Mouse (Mus musculus) thymus, adult 2 months (tissue): Measurements from ENCODE around the gene Lhfpl2. TPM values are rescaled to one million over a fixed set of nuclear protein-coding genes. Genes with fewer than 3 reads are reported as not detected.

Source experiments
- DNase-seq: peaks from one replicate; pipeline ENCODE4 v3.0.0; 2021
- H3K27ac ChIP-seq: fragments of 200-500 bp; 2 replicates; pipeline ENCODE4 v1.5.1; 2012; ENCODE audit warnings: low read length, control low read depth; ENCODE audit not compliant: control insufficient read depth, insufficient read depth
- H3K27me3 ChIP-seq: fragments of 200-500 bp; 2 replicates; pipeline ENCODE4 v1.6.1; 2012; ENCODE audit warnings: mild to moderate bottlenecking, low read length, moderate library complexity, mixed read lengths; ENCODE audit not compliant: control insufficient read depth, insufficient read depth
- H3K36me3 ChIP-seq: fragments of 200-500 bp; 2 replicates; pipeline ENCODE4 v1.6.1; 2012; ENCODE audit warnings: mild to moderate bottlenecking, low read length, moderate library complexity; ENCODE audit not compliant: control insufficient read depth, insufficient read depth
- H3K4me1 ChIP-seq: fragments of 200-500 bp; replicated peaks from 2 replicates; pipeline ENCODE4 v1.6.1; 2012; ENCODE audit warnings: low read length; ENCODE audit not compliant: control insufficient read depth, insufficient read depth
- H3K4me3 ChIP-seq: fragments of 200-500 bp; 2 replicates; pipeline ENCODE4 v1.5.1; 2012; ENCODE audit warnings: mild to moderate bottlenecking, low read length, control low read depth, moderate library complexity; ENCODE audit not compliant: control insufficient read depth, insufficient read depth
- CTCF ChIP-seq: fragments of 200-500 bp; IDR thresholded peaks from 2 replicates; pipeline ENCODE4 v1.5.1; 2012; ENCODE audit warnings: mild to moderate bottlenecking, control low read depth, low read length, moderate library complexity, borderline replicate concordance; ENCODE audit not compliant: control insufficient read depth, poor library complexity, insufficient read depth; ENCODE audit errors: extremely low read depth
- POLR2A ChIP-seq: fragments of 200-500 bp; IDR thresholded peaks from 2 replicates; pipeline ENCODE4 v1.6.1; 2012; ENCODE audit warnings: mild to moderate bottlenecking, low read length, control low read depth, moderate library complexity; ENCODE audit not compliant: control insufficient read depth, poor library complexity, insufficient read depth; ENCODE audit errors: extremely low read depth
- WGBS: fragments of 180-500 bp; shearing (Covaris S2); methylation state at CpG from one replicate; pipeline ENCODE4 v1.1.7; 2018; 5-methylcytosine and 5-hydroxymethylcytosine counted together
- polyA plus RNA-seq: library from polyadenylated mRNA; depleted of rRNA; stranded (reverse); fragments of >200 nt; gene quantifications from 2 replicates; pipeline ENCODE4 v1.2.3, GENCODE M21; 2012

Lhfpl2 gene
- polyA plus RNA-seq, 1 experiment, result 6.6 TPM

DNA sequence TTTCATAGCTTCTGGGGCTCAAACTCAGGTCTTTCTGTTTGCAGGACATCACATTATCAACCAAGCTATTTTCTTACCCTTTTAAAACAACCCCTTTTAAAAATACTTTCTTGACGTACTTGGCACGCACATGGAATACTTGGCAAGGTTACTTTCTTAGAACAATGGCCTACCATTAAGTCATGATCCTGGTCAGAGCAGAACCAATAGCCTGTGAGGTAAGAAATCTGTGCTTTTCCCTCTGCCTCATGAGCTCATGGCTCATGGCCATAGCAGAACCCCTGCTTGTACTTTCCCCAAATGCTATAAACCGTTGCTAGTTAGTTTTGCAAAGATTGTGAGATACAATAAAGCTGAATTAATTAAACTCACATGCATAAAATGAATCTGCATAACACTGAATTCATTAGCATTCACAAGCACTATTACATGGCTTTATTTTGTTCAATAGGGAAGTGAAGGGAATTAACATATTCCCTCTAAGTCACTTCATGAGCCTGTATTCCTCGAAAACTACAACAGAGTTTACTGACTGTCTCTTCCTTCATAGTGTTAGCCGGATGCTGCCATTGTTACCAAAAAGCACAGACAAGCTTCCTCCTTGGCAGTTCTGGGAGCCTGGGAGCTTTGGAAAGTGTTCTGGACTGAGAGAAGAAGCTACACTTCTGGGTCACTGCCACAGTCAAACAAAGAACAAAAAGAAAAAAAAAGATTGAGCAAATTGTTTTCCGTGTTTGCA is 20.1 kb upstream of the Lhfpl2 start:
- H3K27ac ChIP-seq, result no peak overlapping the region
- no peak overlapping the region for H3K4me3 ChIP-seq
- no peaks in the 10 kb centered on the region for H3K36me3 ChIP-seq
- DNase-seq, result no peak
- H3K27me3 ChIP-seq, result no peaks in the 10 kb centered on the region
- WGBS, result 82% methylated on average over 6 of the region's 6 CpGs
- TF ChIP-seq POLR2A (no peak), CTCF (no peak)
- no peaks in the 10 kb centered on the region for H3K4me1 ChIP-seq

DNA sequence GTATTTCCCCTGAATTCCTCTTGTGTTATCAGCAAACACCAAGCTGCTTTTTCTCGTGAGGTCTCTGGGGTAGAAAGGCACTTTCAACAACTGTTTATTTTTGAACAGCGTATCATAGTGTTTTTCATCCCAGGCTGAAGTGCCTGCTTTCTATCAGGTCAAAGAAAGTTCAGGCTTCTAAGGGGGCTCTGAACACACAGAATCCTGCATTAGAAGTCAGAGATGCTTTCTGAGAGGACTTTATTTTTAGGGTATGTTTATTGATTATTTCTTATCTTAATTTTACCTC is 19.6 kb upstream of the Lhfpl2 start:
- Histone ChIP-seq H3K4me3 (no peak overlapping the region), H3K27ac (no peak overlapping the region), H3K4me1 (no peaks in the 10 kb centered on the region), H3K27me3 (no peaks in the 10 kb centered on the region), H3K36me3 (no peaks in the 10 kb centered on the region)
- no peak for TF ChIP-seq POLR2A
- no peak for TF ChIP-seq CTCF
- no peak for DNase-seq
- WGBS, result 87% methylated on average over 2 of the region's 2 CpGs

DNA sequence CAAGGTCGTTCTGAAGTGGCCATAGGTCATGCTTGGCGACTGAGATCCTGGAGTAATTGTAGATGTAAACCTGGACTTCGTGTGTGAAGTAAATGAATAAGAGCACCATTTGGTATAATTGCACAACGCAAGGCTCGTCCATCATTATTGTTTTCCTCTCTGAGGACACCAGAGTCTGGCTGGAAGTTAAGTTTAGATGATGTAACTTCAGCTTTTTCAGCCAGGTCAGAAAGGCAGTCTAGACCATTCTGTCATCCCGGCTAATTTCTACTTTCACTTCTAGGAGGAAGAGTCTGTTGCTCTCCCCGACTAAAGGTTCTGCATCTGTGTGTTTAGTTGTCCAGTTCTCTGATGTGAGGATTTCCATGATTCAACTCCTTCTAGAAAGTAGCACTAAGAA is 7.6 kb upstream of the Lhfpl2 start:
- TF ChIP-seq POLR2A (no peak), CTCF (no peak)
- no peak for DNase-seq
- Histone ChIP-seq H3K27ac (no peak overlapping the region), H3K4me3 (no peak overlapping the region), H3K27me3 (no peaks in the 10 kb centered on the region), H3K4me1 (no peaks in the 10 kb centered on the region), H3K36me3 (no peaks in the 10 kb centered on the region)
- WGBS, result 37% methylated on average over 7 of the region's 7 CpGs

DNA sequence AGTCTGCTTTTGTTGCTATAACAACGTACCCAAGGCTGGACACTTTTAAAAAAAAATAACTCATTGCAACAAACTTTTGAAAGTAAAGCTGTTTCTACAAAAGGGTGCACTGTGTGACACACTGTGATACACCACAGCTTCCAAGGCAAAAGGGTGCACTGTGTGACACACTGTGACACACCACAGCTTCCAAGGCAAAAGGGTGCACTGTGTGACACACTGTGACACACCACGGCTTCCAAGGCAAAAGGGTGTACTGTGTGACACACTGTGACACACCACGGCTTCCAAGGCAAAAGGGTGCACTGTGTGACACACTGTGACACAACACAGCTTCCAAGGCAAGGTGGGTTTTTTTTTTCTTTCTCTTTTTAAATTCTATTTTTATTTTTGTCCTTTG is 6.8 kb upstream of the Lhfpl2 start:
- WGBS, result 89% methylated on average over 3 of the region's 3 CpGs
- Histone ChIP-seq H3K27me3 (peaks cover 2% of the 10 kb centered on the region; the same call in 1 of the 2 replicates), H3K27ac (no peak overlapping the region), H3K4me1 (no peaks in the 10 kb centered on the region), H3K4me3 (no peak overlapping the region), H3K36me3 (no peaks in the 10 kb centered on the region)
- TF ChIP-seq POLR2A, result no peak
- no peak for TF ChIP-seq CTCF
- no peak for DNase-seq

DNA sequence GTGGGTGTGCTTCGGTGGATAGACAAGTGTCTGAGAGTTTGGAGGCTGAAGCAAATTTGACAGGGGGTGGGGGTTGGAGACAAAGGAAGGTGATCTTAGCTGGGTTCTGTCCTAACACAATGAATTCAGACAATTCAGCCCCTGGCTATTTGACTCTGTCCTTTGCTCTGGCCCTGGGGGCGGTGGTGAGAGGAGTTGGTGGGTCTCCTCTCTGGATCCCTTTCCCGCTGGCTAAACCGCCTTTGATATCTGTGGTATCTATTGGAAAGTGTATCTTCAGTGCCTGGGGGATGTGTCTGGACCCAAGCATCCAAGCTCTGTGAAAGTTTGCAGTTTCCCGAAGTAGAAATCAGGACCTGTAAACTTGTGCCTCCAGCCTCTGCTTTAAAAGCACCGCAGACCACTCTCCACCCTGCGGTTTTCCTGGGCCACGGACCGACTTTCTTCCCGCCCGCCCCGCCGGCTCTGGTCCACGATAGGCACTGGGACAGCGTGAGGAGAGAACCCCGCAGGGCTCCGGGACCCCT is 497 bp upstream of the Lhfpl2 start:
- H3K4me1 ChIP-seq, result peaks cover 11% of the 10 kb centered on the region
- peaks cover 16% of the 10 kb centered on the region for H3K27me3 ChIP-seq
- no peak overlapping the region for H3K4me3 ChIP-seq
- WGBS, result 18% methylated on average over 16 of the region's 17 CpGs
- TF ChIP-seq CTCF, result no peak
- TF ChIP-seq POLR2A, result no peak
- DNase-seq, result no peak
- no peaks in the 10 kb centered on the region for H3K36me3 ChIP-seq
- H3K27ac ChIP-seq, result no peak overlapping the region

DNA sequence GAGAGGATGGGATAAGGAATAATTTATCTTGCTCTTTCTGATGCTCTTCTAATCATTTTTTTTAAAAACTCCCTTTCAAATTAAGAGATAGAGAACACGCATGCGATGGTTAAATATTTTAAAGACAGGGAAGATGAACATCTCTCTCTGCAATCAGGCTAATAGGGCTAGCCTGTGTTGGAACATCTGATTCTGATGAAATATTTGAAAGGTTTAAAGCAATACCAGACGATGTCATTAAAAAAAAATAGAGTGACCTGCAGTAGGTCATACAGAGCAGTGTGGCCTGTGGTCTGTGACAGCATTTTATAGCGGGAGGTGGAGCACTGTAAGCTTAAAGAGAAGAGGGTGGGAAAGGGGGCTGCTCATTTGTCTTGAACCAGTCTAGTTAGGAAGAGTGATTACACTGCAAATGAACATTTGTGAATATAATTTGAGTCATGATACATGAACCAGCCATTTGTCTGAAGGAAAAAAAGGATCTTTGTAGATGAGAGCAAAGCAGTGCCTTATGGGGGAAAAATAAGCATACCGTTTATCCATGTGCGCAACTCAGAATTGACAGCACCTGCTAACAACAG is 1.1 kb downstream of the Lhfpl2 start:
- Histone ChIP-seq H3K4me1 (peaks cover 15% of the 10 kb centered on the region), H3K27me3 (peaks cover 16% of the 10 kb centered on the region), H3K27ac (no peak overlapping the region), H3K4me3 (no peak overlapping the region), H3K36me3 (no peaks in the 10 kb centered on the region)
- TF ChIP-seq CTCF, result no peak
- TF ChIP-seq POLR2A, result no peak
- DNase-seq, result no peak
- 64% methylated on average over 6 of the region's 6 CpGs for WGBS
